ENCODE assay signal across 8 mouse cellular contexts in genomic region chr11:51618894-51619408, GRCm38 (mm10). TPM values are rescaled to one million over a fixed set of nuclear protein-coding genes. Genes with fewer than 3 reads are reported as not detected.
DNase-seq lines count a peak whose midpoint lies in the region; ATAC-seq and TF ChIP-seq lines count a peak whose summit lies in the region.

No protein-coding gene starts in this region.

- H3K4me3 ChIP-seq in kidney, embryonic 16.5 days (ENCODE audit: low read length) = peak overlapping the region; percentile 96
- H3K4me3 ChIP-seq in embryonic facial prominence, embryonic 11.5 days (ENCODE audit: low read depth, low read length) = peak overlapping the region; percentile 77
- peak overlapping the region; percentile 80 for H3K4me3 ChIP-seq in hindbrain, postnatal 0 days (ENCODE audit: low read length)
- peak overlapping the region; percentile 49 for H3K4me3 ChIP-seq in midbrain, embryonic 16.5 days (ENCODE audit: low read depth, low read length)

- intact Hi-C loops in gastrocnemius, postnatal 36 days (cut with DNase I) = no loop called here

- no peaks in the 10 kb centered on the region for H3K27me3 ChIP-seq in kidney, embryonic 16.5 days (ENCODE audit: insufficient read depth, low read length)
- H3K27me3 ChIP-seq in embryonic facial prominence, embryonic 11.5 days (ENCODE audit: control insufficient read depth, insufficient read depth, low read length) = no peaks in the 10 kb centered on the region
- no peaks in the 10 kb centered on the region; the same call in 1 of the 2 replicates for H3K27me3 ChIP-seq in hindbrain, postnatal 0 days (ENCODE audit: insufficient read depth, low read length)
- H3K27me3 ChIP-seq in midbrain, embryonic 16.5 days (ENCODE audit: control insufficient read depth, insufficient read depth, low read depth, low read length) = no peaks in the 10 kb centered on the region

- H3K9me3 ChIP-seq in kidney, embryonic 16.5 days (ENCODE audit: low read length) = no peaks in the 10 kb centered on the region
- no peaks in the 10 kb centered on the region for H3K9me3 ChIP-seq in embryonic facial prominence, embryonic 11.5 days (replicated peaks; ENCODE audit: control insufficient read depth, low read length)
- no peaks in the 10 kb centered on the region for H3K9me3 ChIP-seq in hindbrain, postnatal 0 days (ENCODE audit: low read length)
- no peaks in the 10 kb centered on the region for H3K9me3 ChIP-seq in midbrain, embryonic 16.5 days (replicated peaks; ENCODE audit: control insufficient read depth, low read length, poor library complexity, severe bottlenecking)

- H3K4me1 ChIP-seq in kidney, embryonic 16.5 days (ENCODE audit: insufficient read depth, low read length) = peaks cover 25% of the 10 kb centered on the region
- H3K4me1 ChIP-seq in embryonic facial prominence, embryonic 11.5 days (ENCODE audit: control insufficient read depth, insufficient read depth, low read length) = no peaks in the 10 kb centered on the region
- no peaks in the 10 kb centered on the region; the same call in 1 of the 2 replicates for H3K4me1 ChIP-seq in hindbrain, postnatal 0 days (ENCODE audit: insufficient read depth, low read length)
- H3K4me1 ChIP-seq in midbrain, embryonic 16.5 days (ENCODE audit: control insufficient read depth, insufficient read depth, low read length) = peaks cover 18% of the 10 kb centered on the region

- no peak overlapping the region for H3K27ac ChIP-seq in kidney, embryonic 16.5 days (ENCODE audit: low read length)
- no peak overlapping the region for H3K27ac ChIP-seq in embryonic facial prominence, embryonic 11.5 days (replicated peaks; ENCODE audit: low read depth, low read length)
- H3K27ac ChIP-seq in hindbrain, postnatal 0 days = no peak overlapping the region
- no peak overlapping the region for H3K27ac ChIP-seq in midbrain, embryonic 16.5 days (ENCODE audit: low read length)

- no peak for DNase-seq in kidney, postnatal 10 days
- DNase-seq in embryonic facial prominence, embryonic 11.5 days (ENCODE audit: low spot score) = no peak
- no peak for DNase-seq in hindbrain, postnatal 0 days (ENCODE audit: low spot score)
- no peak for DNase-seq in cerebellum, postnatal 10 days
- no peak for DNase-seq in gastrocnemius, postnatal 36 days
- no peak for DNase-seq in thymus, postnatal 14 days

- no peak for TF ChIP-seq CTCF in hindbrain, postnatal 0 days (IDR thresholded peaks at IDR 0.05; ENCODE audit: low read depth)

- ATAC-seq in kidney, embryonic 16.5 days (ENCODE audit: low FRiP score, low TSS enrichment) = peak; percentile 47
- ATAC-seq in embryonic facial prominence, embryonic 11.5 days (replicated peaks; ENCODE audit: insufficient number of reproducible peaks, low FRiP score, low TSS enrichment, low read depth) = peak; percentile 40
- no peak; the same call in 1 of the 2 replicates for ATAC-seq in hindbrain, postnatal 0 days
- peak; percentile 64 for ATAC-seq in midbrain, embryonic 16.5 days

- H3K36me3 ChIP-seq in kidney, embryonic 16.5 days (ENCODE audit: insufficient read depth, low read length) = peaks cover 21% of the 10 kb centered on the region
- H3K36me3 ChIP-seq in embryonic facial prominence, embryonic 11.5 days (replicated peaks; ENCODE audit: control insufficient read depth, insufficient read depth, low read depth, low read length) = peaks cover 4% of the 10 kb centered on the region
- peaks cover 20% of the 10 kb centered on the region for H3K36me3 ChIP-seq in hindbrain, postnatal 0 days (ENCODE audit: insufficient read depth, low read length)
- H3K36me3 ChIP-seq in midbrain, embryonic 16.5 days (ENCODE audit: control insufficient read depth, insufficient read depth, low read length) = peaks cover 12% of the 10 kb centered on the region

- WGBS in kidney, embryonic 16.5 days = 57% methylated on average over 8 of the region's 8 CpGs
- WGBS in embryonic facial prominence, embryonic 11.5 days = 54% methylated on average over 8 of the region's 8 CpGs
- 54% methylated on average over 8 of the region's 8 CpGs for WGBS in hindbrain, postnatal 0 days
- 49% methylated on average over 8 of the region's 8 CpGs for WGBS in midbrain, embryonic 16.5 days

- no peak overlapping the region for H3K9ac ChIP-seq in kidney, embryonic 16.5 days (replicated peaks; ENCODE audit: low read length)
- H3K9ac ChIP-seq in embryonic facial prominence, embryonic 11.5 days (replicated peaks; ENCODE audit: low read length) = no peak overlapping the region
- H3K9ac ChIP-seq in hindbrain, postnatal 0 days (replicated peaks; ENCODE audit: low read length) = no peak overlapping the region
- peak overlapping the region; percentile 36; the same call in 1 of the 2 replicates for H3K9ac ChIP-seq in midbrain, embryonic 16.5 days (ENCODE audit: low read depth, low read length)

- H3K4me2 ChIP-seq in kidney, embryonic 16.5 days (replicated peaks; ENCODE audit: low read depth, low read length) = peak overlapping the region; percentile 78
- peak overlapping the region; percentile 36 for H3K4me2 ChIP-seq in embryonic facial prominence, embryonic 11.5 days (ENCODE audit: low read depth, low read length)
- peak overlapping the region; percentile 79 for H3K4me2 ChIP-seq in hindbrain, postnatal 0 days (ENCODE audit: low read depth, low read length)
- H3K4me2 ChIP-seq in midbrain, embryonic 16.5 days (ENCODE audit: low read length) = peak overlapping the region; percentile 82

RNA-seq across cellular contexts. Expression of gene Nhp2, which starts 0.6 kb away (rescaled TPM):
- polyA plus RNA-seq in kidney, embryonic 16.5 days (2015; fragmentation: Nextera tagmentation; extraction: Ambion mirVana) = 156 and 158 TPM in 2 replicates
- 169 and 174 TPM in 2 replicates for polyA plus RNA-seq in embryonic facial prominence, embryonic 11.5 days (2014; fragmentation: Nextera tagmentation; extraction: Ambion mirVana)
- 43.9 and 60.8 TPM in 2 replicates for total RNA-seq in hindbrain, postnatal 0 days (2014; rRNA removed)
- polyA plus RNA-seq in hindbrain, postnatal 0 days (2015; fragmentation: Nextera tagmentation; extraction: Ambion mirVana) = 105 and 109 TPM in 2 replicates
- polyA plus RNA-seq in midbrain, embryonic 16.5 days (2015; fragmentation: Nextera tagmentation; extraction: Ambion mirVana) = 83.7 and 85.9 TPM in 2 replicates
- total RNA-seq in gastrocnemius, postnatal 36 days (2021) = 10 to 100 TPM; 21.0 to 24.7 TPM

RNA-seq across cellular contexts. Expression of gene Hnrnpab, which starts 12.3 kb away (rescaled TPM):
- 343 and 374 TPM in 2 replicates for polyA plus RNA-seq in kidney, embryonic 16.5 days (2015; fragmentation: Nextera tagmentation; extraction: Ambion mirVana)
- 797 and 870 TPM in 2 replicates for polyA plus RNA-seq in embryonic facial prominence, embryonic 11.5 days (2014; fragmentation: Nextera tagmentation; extraction: Ambion mirVana)
- 212 and 258 TPM in 2 replicates for total RNA-seq in hindbrain, postnatal 0 days (2014; rRNA removed)
- polyA plus RNA-seq in hindbrain, postnatal 0 days (2015; fragmentation: Nextera tagmentation; extraction: Ambion mirVana) = 229 and 231 TPM in 2 replicates
- polyA plus RNA-seq in midbrain, embryonic 16.5 days (2015; fragmentation: Nextera tagmentation; extraction: Ambion mirVana) = 273 and 303 TPM in 2 replicates
- 100 to 1,000 TPM in 1 of 2 experiments, 10 to 100 TPM in 1; 93.4 to 103 TPM for total RNA-seq in gastrocnemius, postnatal 36 days (2021)

RNA-seq across cellular contexts. Expression of gene Rmnd5b, which starts 16.7 kb away (rescaled TPM):
- polyA plus RNA-seq in kidney, embryonic 16.5 days (2015; fragmentation: Nextera tagmentation; extraction: Ambion mirVana) = 48.9 and 51.9 TPM in 2 replicates
- 36.0 and 39.0 TPM in 2 replicates for polyA plus RNA-seq in embryonic facial prominence, embryonic 11.5 days (2014; fragmentation: Nextera tagmentation; extraction: Ambion mirVana)
- 81.3 and 99.9 TPM in 2 replicates for total RNA-seq in hindbrain, postnatal 0 days (2014; rRNA removed)
- polyA plus RNA-seq in hindbrain, postnatal 0 days (2015; fragmentation: Nextera tagmentation; extraction: Ambion mirVana) = 60.9 and 63.8 TPM in 2 replicates
- 80.0 and 82.7 TPM in 2 replicates for polyA plus RNA-seq in midbrain, embryonic 16.5 days (2015; fragmentation: Nextera tagmentation; extraction: Ambion mirVana)
- total RNA-seq in gastrocnemius, postnatal 36 days (2021) = 10 to 100 TPM in 1 of 2 experiments, 1 to 10 TPM in 1; 8.5 to 12.1 TPM

RNA-seq across cellular contexts. Expression of gene N4bp3, which starts 31.7 kb away (rescaled TPM):
- 30.9 and 34.1 TPM in 2 replicates for polyA plus RNA-seq in kidney, embryonic 16.5 days (2015; fragmentation: Nextera tagmentation; extraction: Ambion mirVana)
- 7.4 and 10.2 TPM in 2 replicates for polyA plus RNA-seq in embryonic facial prominence, embryonic 11.5 days (2014; fragmentation: Nextera tagmentation; extraction: Ambion mirVana)
- 48.0 and 55.6 TPM in 2 replicates for total RNA-seq in hindbrain, postnatal 0 days (2014; rRNA removed)
- 29.0 and 30.3 TPM in 2 replicates for polyA plus RNA-seq in hindbrain, postnatal 0 days (2015; fragmentation: Nextera tagmentation; extraction: Ambion mirVana)
- polyA plus RNA-seq in midbrain, embryonic 16.5 days (2015; fragmentation: Nextera tagmentation; extraction: Ambion mirVana) = 19.6 and 22.3 TPM in 2 replicates
- total RNA-seq in gastrocnemius, postnatal 36 days (2021) = 1 to 10 TPM; 3.3 to 6.0 TPM

RNA-seq across cellular contexts. Expression of gene D930048N14Rik, which starts 31.8 kb away (rescaled TPM):
- 4.0 and 4.5 TPM in 2 replicates for polyA plus RNA-seq in kidney, embryonic 16.5 days (2015; fragmentation: Nextera tagmentation; extraction: Ambion mirVana)
- 0.88 and 1.1 TPM in 2 replicates for polyA plus RNA-seq in embryonic facial prominence, embryonic 11.5 days (2014; fragmentation: Nextera tagmentation; extraction: Ambion mirVana)
- total RNA-seq in hindbrain, postnatal 0 days (2014; rRNA removed) = 0.75 and 2.3 TPM in 2 replicates
- polyA plus RNA-seq in hindbrain, postnatal 0 days (2015; fragmentation: Nextera tagmentation; extraction: Ambion mirVana) = 1.1 and 1.4 TPM in 2 replicates
- polyA plus RNA-seq in midbrain, embryonic 16.5 days (2015; fragmentation: Nextera tagmentation; extraction: Ambion mirVana) = 1.2 TPM in 2 replicates
- under 1 TPM; 0.18 to 0.30 TPM for total RNA-seq in gastrocnemius, postnatal 36 days (2021)
